Mouse (Mus musculus) limb, embryonic 10.5 days (tissue): ENCODE data around the gene Lrrc28. TPM values are rescaled to one million over a fixed set of nuclear protein-coding genes. Genes with fewer than 3 reads are reported as not detected.

Experiments used
- DNase-seq: peaks from one replicate; pipeline ENCODE4 v3.0.0-alpha.2; 2017; ENCODE audit warnings: low spot score
- H3K27ac ChIP-seq: fragments of 300-500 bp; sonication (generic); 2 replicates; pipeline ENCODE4 v1.5.1; 2016; ENCODE audit warnings: mild to moderate bottlenecking
- H3K27me3 ChIP-seq: fragments of 300-500 bp; sonication (generic); 2 replicates; pipeline ENCODE4 v1.6.1; 2016; ENCODE audit warnings: low read depth, mild to moderate bottlenecking; ENCODE audit not compliant: poor library complexity, severe bottlenecking
- H3K36me3 ChIP-seq: fragments of 300-500 bp; sonication (generic); 2 replicates; pipeline ENCODE4 v1.6.1; 2016; ENCODE audit warnings: mild to moderate bottlenecking, moderate library complexity
- H3K4me1 ChIP-seq: fragments of 300-500 bp; sonication (generic); 2 replicates; pipeline ENCODE4 v1.6.1; 2016
- H3K4me3 ChIP-seq: fragments of 300-500 bp; sonication (generic); 2 replicates; pipeline ENCODE4 v1.5.1; 2016; ENCODE audit warnings: mild to moderate bottlenecking, moderate library complexity
- H3K9me3 ChIP-seq: fragments of 300-500 bp; sonication (generic); replicated peaks from 2 replicates; pipeline ENCODE4 v1.6.1; 2016; ENCODE audit warnings: mild to moderate bottlenecking
- WGBS: fragments of 180-500 bp; shearing (Covaris S2); methylation state at CpG from one replicate; pipeline ENCODE4 v1.1.7; 2016; 5-methylcytosine and 5-hydroxymethylcytosine counted together
- polyA plus RNA-seq: library from polyadenylated mRNA; unstranded; fragments of >200 nt; fragmentation: Nextera tagmentation; extraction: Ambion mirVana; gene quantifications from 2 replicates; pipeline ENCODE4 v1.2.1, GENCODE M21; 2016

The Lrrc28 gene
- polyA plus RNA-seq, 1 experiment from 2014 or later, result 22.5 TPM

- Histone ChIP-seq H3K27ac (no peak overlapping the region), H3K4me3 (no peak overlapping the region), H3K36me3 (no peaks in the 10 kb centered on the region), H3K4me1 (no peaks in the 10 kb centered on the region), H3K9me3 (no peaks in the 10 kb centered on the region), H3K27me3 (no peaks in the 10 kb centered on the region)
- DNase-seq, result no peak
- 91% methylated on average over 9 of the region's 9 CpGs for WGBS
Measured at GRCm38 (mm10) chr7:67515621-67516020, 129.4 kb downstream of the Lrrc28 start.

- Histone ChIP-seq H3K36me3 (no peaks in the 10 kb centered on the region), H3K27ac (no peak overlapping the region), H3K27me3 (no peaks in the 10 kb centered on the region), H3K4me1 (no peaks in the 10 kb centered on the region), H3K4me3 (no peak overlapping the region), H3K9me3 (no peaks in the 10 kb centered on the region)
- no peak for DNase-seq
- 69% methylated on average over 10 of the region's 10 CpGs for WGBS
Measured at GRCm38 (mm10) chr7:67514893-67515292, 130.2 kb downstream of the Lrrc28 start.

GRCm38 (mm10) chr7:67514380-67514779 is 130.7 kb downstream of the Lrrc28 start:
- Histone ChIP-seq H3K27ac (no peak overlapping the region), H3K27me3 (no peaks in the 10 kb centered on the region), H3K9me3 (no peaks in the 10 kb centered on the region), H3K4me1 (no peaks in the 10 kb centered on the region), H3K36me3 (no peaks in the 10 kb centered on the region), H3K4me3 (no peak overlapping the region)
- DNase-seq, result no peak
- 77% methylated on average over 4 of the region's 4 CpGs for WGBS

- Histone ChIP-seq H3K4me1 (no peaks in the 10 kb centered on the region), H3K36me3 (no peaks in the 10 kb centered on the region), H3K27ac (no peak overlapping the region), H3K27me3 (no peaks in the 10 kb centered on the region), H3K9me3 (no peaks in the 10 kb centered on the region), H3K4me3 (no peak overlapping the region)
- DNase-seq, result no peak
- WGBS, result 86% methylated on average over 4 of the region's 4 CpGs
Measured at GRCm38 (mm10) chr7:67513656-67514055, 131.4 kb downstream of the Lrrc28 start.

DNA sequence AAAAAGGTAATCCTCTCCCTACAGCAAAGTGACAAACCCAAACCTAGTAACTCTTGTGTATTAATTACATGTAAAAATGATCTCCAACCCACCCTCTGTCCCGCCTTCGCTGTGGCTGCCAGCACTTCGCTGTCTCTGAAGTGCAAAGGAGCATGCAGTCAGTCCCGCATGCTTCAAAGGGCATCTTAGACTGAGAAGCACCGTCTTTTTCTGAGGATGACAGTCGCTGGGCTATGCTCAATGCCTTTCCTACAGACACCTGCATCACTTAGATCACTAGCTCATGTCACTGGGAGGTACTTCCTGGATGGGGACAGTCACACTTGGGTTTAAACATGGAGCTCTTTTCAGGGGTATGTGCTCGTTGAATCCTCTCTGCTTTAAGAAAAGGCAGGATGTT is 133.5 kb downstream of the Lrrc28 start:
- WGBS, result 88% methylated on average over 7 of the region's 7 CpGs
- Histone ChIP-seq H3K9me3 (no peaks in the 10 kb centered on the region), H3K27ac (no peak overlapping the region), H3K4me3 (no peak overlapping the region), H3K4me1 (no peaks in the 10 kb centered on the region), H3K36me3 (no peaks in the 10 kb centered on the region), H3K27me3 (no peaks in the 10 kb centered on the region)
- no peak for DNase-seq

GRCm38 (mm10) chr7:67503281-67504010 is 141.6 kb downstream of the Lrrc28 start:
- Histone ChIP-seq H3K9me3 (no peaks in the 10 kb centered on the region), H3K36me3 (no peaks in the 10 kb centered on the region), H3K4me3 (no peak overlapping the region), H3K27ac (no peak overlapping the region; the same call in 1 of the 2 replicates), H3K4me1 (peaks cover 42% of the 10 kb centered on the region), H3K27me3 (no peaks in the 10 kb centered on the region)
- 61% methylated on average over 7 of the region's 7 CpGs for WGBS
- DNase-seq, result no peak

DNA sequence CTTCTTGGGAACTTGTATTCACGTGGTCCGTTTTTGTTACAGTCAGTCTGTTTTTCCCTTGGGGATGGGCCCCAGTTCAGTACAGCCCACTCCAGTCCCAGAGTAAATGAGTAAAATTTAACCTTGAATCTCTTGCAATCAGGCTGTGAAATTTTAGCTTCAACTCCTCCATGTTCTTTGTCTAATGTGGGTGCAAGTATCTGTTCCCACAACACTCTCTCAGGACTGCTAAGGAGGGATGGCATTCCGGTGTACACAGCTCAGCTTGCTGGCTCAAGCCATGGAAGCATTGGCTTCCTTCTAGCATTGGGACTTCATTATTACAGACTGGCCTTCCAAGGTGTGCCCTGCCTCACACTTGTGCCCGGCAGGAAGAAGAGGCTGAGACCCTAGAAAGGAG is 142.4 kb downstream of the Lrrc28 start:
- no peak overlapping the region for H3K4me3 ChIP-seq
- no peak for DNase-seq
- H3K27ac ChIP-seq, result peak overlapping the region; percentile 64
- no peaks in the 10 kb centered on the region for H3K27me3 ChIP-seq
- no peaks in the 10 kb centered on the region for H3K36me3 ChIP-seq
- peaks cover 42% of the 10 kb centered on the region for H3K4me1 ChIP-seq
- 67% methylated on average over 4 of the region's 4 CpGs for WGBS
- H3K9me3 ChIP-seq, result no peaks in the 10 kb centered on the region

DNA sequence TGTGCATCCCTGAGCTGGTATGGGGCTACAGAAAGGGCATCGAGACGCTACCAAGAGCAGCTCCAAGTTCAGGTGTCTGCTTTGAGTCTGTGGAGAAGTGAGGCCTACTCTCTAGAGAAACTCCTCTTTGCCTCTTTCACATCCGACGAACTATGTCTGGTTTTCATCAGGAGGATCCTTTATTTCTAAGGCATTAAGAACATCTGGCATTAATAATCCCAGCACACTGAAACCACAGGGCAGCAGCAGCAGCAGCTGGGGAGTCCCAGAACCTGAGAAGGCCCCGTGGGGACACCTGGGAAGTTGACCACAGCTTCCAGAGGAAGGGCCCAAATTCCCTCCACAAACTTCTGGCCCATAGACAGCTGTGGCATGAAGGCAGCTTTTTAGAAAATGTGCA is 144.2 kb downstream of the Lrrc28 start:
- Histone ChIP-seq H3K9me3 (no peaks in the 10 kb centered on the region), H3K27ac (peak overlapping the region; percentile 72), H3K4me3 (no peak overlapping the region), H3K36me3 (no peaks in the 10 kb centered on the region), H3K27me3 (no peaks in the 10 kb centered on the region), H3K4me1 (peaks cover 48% of the 10 kb centered on the region)
- WGBS, result 24% methylated on average over 5 of the region's 5 CpGs
- peak; percentile 57 for DNase-seq

DNA sequence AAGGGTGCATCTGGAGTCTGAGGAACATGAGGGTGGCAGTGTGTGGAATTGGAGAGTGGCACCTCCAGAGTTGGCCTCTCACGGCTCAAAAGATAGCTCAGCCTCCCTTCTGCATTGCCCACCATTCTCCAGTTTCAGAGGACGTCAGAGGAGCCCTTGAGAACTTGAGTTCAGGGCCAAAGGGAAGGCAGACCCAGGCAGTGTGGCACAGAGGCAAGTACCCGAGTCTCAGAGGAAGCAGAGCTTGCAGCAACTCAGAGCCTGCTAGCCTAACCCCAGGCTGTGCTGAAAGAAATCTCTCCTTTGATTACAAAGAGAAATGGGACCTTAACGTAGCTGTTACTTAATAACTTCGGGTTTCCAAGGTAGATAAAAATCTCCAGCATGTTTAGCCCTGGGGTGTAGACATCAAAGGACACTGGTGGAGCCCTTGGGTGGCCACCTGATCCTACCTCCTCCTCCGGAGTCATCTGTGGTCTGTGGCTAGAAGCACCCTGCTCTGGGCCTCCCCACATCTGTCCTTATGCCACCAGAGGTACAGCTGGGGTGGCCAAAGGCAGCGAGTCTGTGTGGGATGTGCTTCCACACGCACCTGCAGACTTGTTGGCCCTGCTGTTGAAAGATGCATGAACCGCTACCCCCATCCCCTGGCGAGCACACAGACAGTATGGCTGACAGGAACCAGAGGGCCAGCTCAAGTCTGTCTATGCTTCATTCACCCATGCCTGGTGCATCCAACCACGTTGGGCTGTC is 144.8 kb downstream of the Lrrc28 start:
- peak overlapping the region; percentile 72 for H3K27ac ChIP-seq
- H3K36me3 ChIP-seq, result no peaks in the 10 kb centered on the region

GRCm38 (mm10) chr7:67499516-67499915 is 145.6 kb downstream of the Lrrc28 start:
- H3K27ac ChIP-seq, result peak overlapping the region; percentile 72
- DNase-seq, result no peak
- no peaks in the 10 kb centered on the region for H3K36me3 ChIP-seq
- 90% methylated on average over 7 of the region's 7 CpGs for WGBS
- no peak overlapping the region for H3K4me3 ChIP-seq
- peaks cover 53% of the 10 kb centered on the region for H3K4me1 ChIP-seq
- no peaks in the 10 kb centered on the region for H3K9me3 ChIP-seq
- H3K27me3 ChIP-seq, result no peaks in the 10 kb centered on the region

More for the DNA sequence above, 144.8 kb downstream of the Lrrc28 start:
- Histone ChIP-seq H3K27me3 (no peaks in the 10 kb centered on the region), H3K4me1 (peaks cover 48% of the 10 kb centered on the region), H3K4me3 (no peak overlapping the region), H3K9me3 (no peaks in the 10 kb centered on the region)
- no peak for DNase-seq
- 71% methylated on average over 11 of the region's 11 CpGs for WGBS

GRCm38 (mm10) chr7:67493795-67494687 is 151.0 kb downstream of the Lrrc28 start:
- DNase-seq, result no peak
- no peak overlapping the region for H3K27ac ChIP-seq

GRCm38 (mm10) chr7:67487889-67488411 is 157.1 kb downstream of the Lrrc28 start:
- Histone ChIP-seq H3K4me3 (no peak overlapping the region), H3K4me1 (peaks cover 22% of the 10 kb centered on the region), H3K36me3 (no peaks in the 10 kb centered on the region), H3K27ac (no peak overlapping the region), H3K27me3 (0 out of 2 replicates have a peak, but pooled peaks cover 3% of the 10 kb centered on the region), H3K9me3 (no peaks in the 10 kb centered on the region)
- 87% methylated on average over 10 of the region's 10 CpGs for WGBS
- no peak for DNase-seq

More at GRCm38 (mm10) chr7:67493795-67494687, 151.0 kb downstream of the Lrrc28 start:
- Histone ChIP-seq H3K36me3 (no peaks in the 10 kb centered on the region), H3K27me3 (no peaks in the 10 kb centered on the region), H3K9me3 (no peaks in the 10 kb centered on the region), H3K4me1 (peaks cover 14% of the 10 kb centered on the region), H3K4me3 (no peak overlapping the region)
- 77% methylated on average over 9 of the region's 9 CpGs for WGBS
